Mouse (Mus musculus) CD8-positive naive resting alpha-beta T cell, adult 57 days (primary cell): ENCODE data around the gene Prss36. TPM values are rescaled to one million over a fixed set of nuclear protein-coding genes. Genes with fewer than 3 reads are reported as not detected.

Experiments
- total RNA-seq: library from RNA; stranded (reverse); gene quantifications from one replicate; pipeline ENCODE4 v1.2.4, GENCODE M21; 2023

Gene Prss36
- total RNA-seq, result 1.0 TPM

DNA sequence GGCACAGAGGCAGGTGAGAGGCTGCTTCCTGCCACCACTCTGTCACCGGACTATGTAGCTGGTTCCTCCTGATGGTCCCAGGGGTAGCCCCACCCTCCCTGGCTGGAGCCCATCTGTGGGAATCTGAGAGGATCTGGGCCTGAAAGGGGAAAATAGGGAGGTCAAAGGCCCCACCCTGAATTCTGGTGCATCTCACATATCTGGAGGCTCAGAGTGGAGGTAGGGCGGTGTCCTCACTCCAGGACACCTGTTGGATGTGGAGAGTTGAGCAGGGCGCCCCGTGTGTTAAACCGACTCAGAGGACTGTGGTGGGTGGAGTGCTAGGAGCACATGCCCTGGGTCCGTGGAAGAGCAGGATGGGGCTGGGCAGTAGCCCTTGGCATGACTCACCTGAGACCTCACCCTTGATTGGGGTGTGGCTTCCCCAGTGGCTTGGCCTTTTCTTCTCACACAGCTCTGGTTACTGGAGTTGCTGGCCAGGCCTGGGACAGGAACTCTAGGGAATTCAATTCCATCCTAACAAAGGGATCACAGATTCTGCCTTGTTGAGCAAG lies at the start of gene Prss36:
Gene Prss36 (minus strand): TSS at position 256 of the 554 bp plus-strand sequence.

DNA sequence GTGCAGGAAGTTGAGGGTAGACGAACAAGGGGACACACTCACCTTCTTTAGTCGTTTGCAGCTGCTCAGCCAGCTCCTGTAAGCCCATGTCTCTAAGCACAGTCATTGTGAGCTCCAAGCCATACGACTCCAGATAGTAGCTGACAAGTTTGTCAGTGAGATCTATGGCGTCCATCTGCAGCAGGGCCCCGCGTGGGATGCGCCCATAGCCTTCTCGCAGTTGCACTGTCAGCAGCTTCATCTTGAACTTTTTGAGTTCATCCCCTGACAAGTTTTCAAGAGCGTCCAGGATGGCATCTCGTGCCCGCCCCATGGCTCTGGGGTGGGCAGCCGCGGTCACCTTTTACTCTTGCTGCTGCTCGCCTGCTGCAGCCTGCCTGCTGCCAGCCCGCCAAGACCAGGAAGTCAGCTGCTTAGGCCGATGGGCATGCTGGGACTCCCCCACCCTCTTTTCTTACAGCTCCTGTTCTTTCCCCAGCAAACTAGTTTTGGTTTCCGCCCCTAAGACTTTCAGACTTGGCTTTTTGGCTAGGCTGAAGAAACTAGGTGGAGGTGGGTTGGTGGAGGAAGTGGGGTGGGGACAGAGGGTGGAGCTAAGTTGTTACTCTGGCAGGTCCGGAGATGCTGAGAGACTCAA lies 46.9 kb upstream of the Prss36 start, which contains the start of gene Pycard:
Gene Pycard (minus strand): TSS at position 527 of the 637 bp plus-strand sequence.

DNA sequence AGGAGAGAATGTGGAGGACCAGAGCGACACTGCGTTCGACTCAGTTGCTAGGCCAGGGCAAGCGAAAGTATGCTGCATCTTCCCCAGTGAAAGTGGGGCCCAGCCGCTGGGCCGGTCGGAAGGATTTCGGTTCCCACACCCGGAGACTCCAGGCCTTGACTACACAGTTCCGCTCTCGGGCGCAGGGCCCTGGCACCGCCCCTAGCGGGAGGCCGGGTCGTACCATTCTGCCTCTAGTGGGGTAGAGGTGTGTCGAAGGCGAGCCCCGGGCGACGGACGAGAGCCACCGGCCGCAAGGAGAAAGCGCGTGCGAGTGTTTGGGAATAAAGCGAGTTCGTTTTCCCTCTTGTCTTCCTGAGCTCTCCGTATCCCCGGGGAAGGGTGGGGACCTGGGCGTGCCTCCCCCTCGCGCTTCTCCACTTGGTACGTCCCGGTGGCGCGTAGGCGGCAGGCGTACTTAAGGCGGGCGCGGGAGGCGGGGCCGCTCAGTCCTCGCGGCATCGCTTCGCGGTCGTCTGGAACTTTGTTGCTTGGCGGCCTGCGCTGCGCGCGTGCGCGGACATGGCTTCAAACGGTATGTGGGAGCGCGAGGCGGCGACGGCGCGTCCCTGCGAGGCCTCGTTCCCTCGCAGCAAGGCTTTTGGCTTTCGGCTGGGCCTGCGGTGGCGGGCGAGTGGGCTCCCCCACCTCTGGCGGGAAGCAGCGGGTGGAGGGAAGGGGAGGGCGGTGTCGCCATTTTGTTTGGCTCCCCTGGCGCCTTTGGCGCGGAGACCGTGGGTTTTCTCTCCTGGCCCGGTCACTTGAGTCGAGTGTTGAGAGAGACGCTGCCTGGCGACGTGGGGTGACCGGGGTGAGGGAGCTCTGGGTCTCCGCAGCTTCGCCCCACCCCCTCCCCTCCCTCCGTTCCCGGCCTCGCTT lies 20.7 kb upstream of the Prss36 start, which contains the start of gene Fus:
Gene Fus (plus strand): TSS at position 454 of the 918 bp plus-strand sequence.

DNA sequence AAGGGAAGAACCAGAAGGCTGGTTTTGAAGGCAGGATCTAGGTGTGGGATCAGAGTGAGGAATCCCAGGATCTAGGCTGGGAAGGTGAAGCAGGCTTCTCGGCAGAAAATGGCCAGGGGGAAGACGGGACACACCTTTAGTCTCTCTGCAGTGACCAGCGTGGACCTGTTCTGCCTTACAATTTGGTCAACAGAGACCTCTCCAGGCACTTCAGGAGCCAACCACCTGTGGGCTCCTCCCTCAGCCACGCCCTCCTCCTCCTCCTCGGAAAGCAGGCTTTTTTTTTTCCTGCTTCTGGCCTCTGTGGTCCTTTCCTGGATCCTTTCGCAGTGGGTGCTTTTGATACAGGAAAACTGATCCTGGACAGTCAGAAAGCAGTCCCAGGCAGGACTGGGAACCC lies 16.6 kb downstream of the Prss36 start, which contains the start of gene Prss8:
Gene Prss8 (minus strand): TSS at position 182 of the 400 bp plus-strand sequence.

DNA sequence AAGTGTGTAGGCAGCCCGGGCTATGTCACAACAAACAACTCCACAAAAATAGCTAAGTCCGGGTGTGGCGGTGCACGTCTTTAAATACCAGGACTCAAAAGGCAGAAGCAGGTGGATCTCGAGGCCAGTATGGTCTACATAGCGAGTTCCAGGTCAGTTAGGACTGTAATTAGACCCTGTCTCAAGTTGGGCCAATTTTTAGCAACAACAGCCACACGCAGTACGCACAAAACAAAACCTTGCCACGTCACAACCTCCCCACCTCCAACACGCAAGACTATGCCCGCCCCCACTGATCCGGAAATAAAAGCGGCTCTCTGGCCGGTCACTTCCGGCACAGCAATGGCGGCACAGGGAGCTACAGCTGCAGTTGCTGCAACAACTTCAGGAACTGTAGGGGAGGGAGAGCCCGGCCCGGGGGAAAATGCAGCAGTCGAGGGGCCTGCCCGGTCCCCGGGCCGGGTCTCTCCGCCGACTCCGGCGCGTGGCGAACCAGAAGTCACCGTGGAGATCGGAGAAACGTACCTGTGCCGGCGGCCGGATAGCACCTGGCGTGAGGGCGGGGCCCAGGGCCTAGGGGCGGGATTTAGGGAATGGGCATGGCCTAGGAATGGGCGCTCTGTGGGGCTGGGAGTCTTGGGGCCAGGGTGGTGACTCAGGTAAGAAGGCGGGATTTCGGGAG lies 34.2 kb downstream of the Prss36 start, which contains the start of gene Kat8:
Gene Kat8 (plus strand): TSS at position 327 of the 682 bp plus-strand sequence.

DNA sequence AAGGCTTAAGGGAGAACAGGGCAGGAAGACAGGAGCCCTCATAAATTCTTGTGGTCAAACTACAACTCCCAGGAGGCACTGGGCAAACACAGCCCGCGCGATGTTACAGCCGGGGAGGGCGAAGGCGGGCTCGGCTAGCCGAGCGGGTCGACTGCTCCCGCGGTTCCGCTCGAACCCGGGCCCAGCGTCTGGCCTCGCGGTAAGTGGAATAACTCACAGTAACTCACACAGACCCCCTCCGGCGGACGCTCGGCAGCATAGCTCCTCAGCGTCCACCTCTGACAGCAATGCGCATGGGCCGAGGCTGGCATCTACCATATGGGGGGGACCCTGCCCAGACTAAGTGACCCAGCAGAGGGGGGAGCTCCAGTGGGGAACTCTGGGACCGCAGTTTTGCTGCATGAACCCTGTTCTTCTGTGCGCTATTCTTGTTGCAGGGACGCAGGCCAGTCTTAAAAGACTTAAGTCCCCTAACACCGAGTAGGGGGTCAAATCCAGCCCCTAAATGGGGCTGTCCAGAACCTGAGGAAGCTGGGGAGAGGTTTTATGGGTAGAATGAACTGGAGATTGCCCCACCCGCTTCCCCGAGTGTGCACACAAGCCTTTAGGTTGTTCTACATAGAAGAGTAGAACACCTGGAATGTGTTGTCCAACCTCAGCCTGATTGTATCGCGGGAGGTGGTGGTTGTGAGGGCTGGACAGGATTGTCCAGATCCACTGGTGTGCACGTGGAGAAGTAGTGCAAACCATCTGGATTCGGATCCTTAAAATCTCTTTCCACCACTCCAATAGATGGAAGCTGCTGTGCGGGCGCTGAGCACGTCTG lies 42.3 kb downstream of the Prss36 start, which contains the start of gene Bckdk:
Gene Bckdk (plus strand): TSS at position 112 of the 826 bp plus-strand sequence.

DNA sequence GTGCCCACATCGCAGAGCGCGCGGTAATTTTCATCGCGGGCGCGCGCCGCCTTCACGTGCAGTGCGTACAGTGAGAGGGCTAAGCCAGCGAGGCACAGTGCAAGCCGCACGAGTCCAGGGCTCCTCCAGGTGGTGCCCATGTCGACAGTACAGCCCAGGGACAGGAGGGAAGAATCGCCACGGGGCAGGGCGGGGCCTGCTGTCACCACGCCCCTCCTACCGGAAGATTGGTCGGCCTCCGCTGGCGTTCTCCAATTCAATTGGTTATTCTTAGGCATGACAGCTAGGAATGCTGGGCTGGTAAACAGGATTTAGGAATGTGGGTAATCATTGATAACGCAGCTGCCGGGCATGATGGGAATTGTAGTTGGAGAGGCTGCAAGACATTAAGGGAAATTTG lies 51.1 kb downstream of the Prss36 start, which contains the start of the genes Gm21974 and Vkorc1:
Gene Gm21974 (minus strand): TSS at position 13 of the 400 bp plus-strand sequence.
Gene Vkorc1 (minus strand): TSS at position 176 of the 400 bp plus-strand sequence.

DNA sequence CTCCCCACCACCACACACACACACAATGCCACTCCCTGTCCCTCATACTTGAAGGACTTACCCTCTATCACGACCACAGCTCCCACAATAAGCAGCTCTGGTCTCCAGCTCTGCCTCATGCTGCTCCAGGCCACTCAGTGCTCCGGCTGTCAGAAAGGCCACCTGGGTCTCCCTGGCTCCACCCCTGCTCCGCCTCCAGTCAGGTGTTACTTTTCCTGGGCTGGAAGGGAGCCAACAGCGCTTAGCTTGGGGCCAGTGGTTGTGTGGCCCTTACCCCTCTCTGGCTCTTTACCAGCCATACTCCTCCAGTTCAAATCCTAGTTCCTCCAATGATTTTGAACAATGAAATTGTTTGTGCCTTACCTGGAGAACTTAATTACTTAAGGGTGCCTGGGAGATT lies 55.7 kb downstream of the Prss36 start, which contains the start of gene Prss53:
Gene Prss53 (minus strand): TSS at position 173 of the 400 bp plus-strand sequence.

Other genes starting within 250 kb of the Prss36 start
- 25.3 TPM for gene Bcl7c, start 237.8 kb downstream of the Prss36 start, total RNA-seq
- gene Ctf1, start 234.0 kb downstream of the Prss36 start, total RNA-seq, result not detected
- gene Ctf2, start 214.6 kb downstream of the Prss36 start, total RNA-seq, result not detected
- 4.6 TPM for gene Fbxl19, start 202.2 kb downstream of the Prss36 start, total RNA-seq
- 13.8 TPM for gene Orai3, start 176.9 kb downstream of the Prss36 start, total RNA-seq
- 73.7 TPM for gene Setd1a, start 170.1 kb downstream of the Prss36 start, total RNA-seq
- not detected for gene Gm49388, start 161.1 kb downstream of the Prss36 start, total RNA-seq
- 3.0 TPM for gene Hsd3b7, start 146.1 kb downstream of the Prss36 start, total RNA-seq
- 110 TPM for gene Stx4a, start 122.4 kb downstream of the Prss36 start, total RNA-seq
- gene Stx1b, start 122.2 kb downstream of the Prss36 start, total RNA-seq, result not detected
- gene Zfp646, start 70.5 kb downstream of the Prss36 start, total RNA-seq, result 87.3 TPM
- 23.2 TPM for gene Zfp668, start 69.9 kb downstream of the Prss36 start, total RNA-seq
- 0.24 TPM for gene Prss53, start 55.8 kb downstream of the Prss36 start, total RNA-seq
- gene Gm21974, start 51.3 kb downstream of the Prss36 start, total RNA-seq, result not detected
- gene Vkorc1, start 51.1 kb downstream of the Prss36 start, total RNA-seq, result 13.8 TPM
- gene Bckdk, start 42.6 kb downstream of the Prss36 start, total RNA-seq, result 22.0 TPM
- 41.4 TPM for gene Kat8, start 34.2 kb downstream of the Prss36 start, total RNA-seq
- gene Prss8, start 16.6 kb downstream of the Prss36 start, total RNA-seq, result not detected
- gene Fus, start 20.7 kb upstream of the Prss36 start, total RNA-seq, result 801 TPM
- 44.5 TPM for gene Pycard, start 47.1 kb upstream of the Prss36 start, total RNA-seq
- gene Trim72, start 57.2 kb upstream of the Prss36 start, total RNA-seq, result 1.2 TPM
- 3.2 TPM for gene Itgam, start 115.9 kb upstream of the Prss36 start, total RNA-seq
- gene Gm49368, start 116.0 kb upstream of the Prss36 start, total RNA-seq, result not detected
- 5.7 TPM for gene Itgax, start 182.8 kb upstream of the Prss36 start, total RNA-seq
- gene Itgad, start 207.7 kb upstream of the Prss36 start, total RNA-seq, result 3.2 TPM